Mouse (Mus musculus) frontal cortex, postnatal 10 days (tissue): Measurements from ENCODE around the gene Srsf10.

Experiments
- DNase-seq, 2 experiments: peaks; one replicate each; pipeline ENCODE4 v3.0.0; 2022; ENCODE audit warnings: low spot score in 2 of 2, mixed read lengths in 1 of 2

Gene Srsf10

GRCm38 (mm10) chr4:135855080-135855479 lies 467 bp upstream of the Srsf10 start:
- no peak for DNase-seq

GRCm38 (mm10) chr4:135856223-135857091 lies 910 bp downstream of the Srsf10 start:
- peak; percentile 60 to 65 for DNase-seq

- no peak for DNase-seq
Measured at GRCm38 (mm10) chr4:135857597-135858186, 2.1 kb downstream of the Srsf10 start.

- DNase-seq, result no peak
Measured at GRCm38 (mm10) chr4:135868996-135869395, 13.4 kb downstream of the Srsf10 start.

GRCm38 (mm10) chr4:135870227-135871023 lies 14.9 kb downstream of the Srsf10 start:
- DNase-seq, result no peak

- DNase-seq, result no peak
Measured at GRCm38 (mm10) chr4:135872015-135872414, 16.5 kb downstream of the Srsf10 start.

- DNase-seq, result no peak
Measured at GRCm38 (mm10) chr4:135872589-135873391, 17.2 kb downstream of the Srsf10 start.

- peak; percentile 85 to 88 for DNase-seq
Measured at GRCm38 (mm10) chr4:135873526-135874202, 18.1 kb downstream of the Srsf10 start, which contains the start of gene Pnrc2. Gene Pnrc2 (minus strand): TSS chr4:135873850.

GRCm38 (mm10) chr4:135874564-135875535 lies 19.3 kb downstream of the Srsf10 start:
- no peak for DNase-seq

GRCm38 (mm10) chr4:135875546-135875945 lies 20.0 kb downstream of the Srsf10 start:
- DNase-seq, result no peak

GRCm38 (mm10) chr4:135875991-135876582 lies 20.5 kb downstream of the Srsf10 start:
- peak; percentile 41 to 55 for DNase-seq

- peak; percentile 64 to 78 for DNase-seq
Measured at GRCm38 (mm10) chr4:135876583-135877020, 21.1 kb downstream of the Srsf10 start.

- no peak for DNase-seq
Measured at GRCm38 (mm10) chr4:135877742-135878141, 22.2 kb downstream of the Srsf10 start.

GRCm38 (mm10) chr4:135879021-135879420 lies 23.5 kb downstream of the Srsf10 start:
- DNase-seq, result no peak

- DNase-seq, result no peak
Measured at GRCm38 (mm10) chr4:135880018-135880417, 24.5 kb downstream of the Srsf10 start.

GRCm38 (mm10) chr4:135880576-135880975 lies 25.0 kb downstream of the Srsf10 start:
- no peak for DNase-seq

GRCm38 (mm10) chr4:135882023-135882422 lies 26.5 kb downstream of the Srsf10 start:
- no peak for DNase-seq

- no peak for DNase-seq
Measured at GRCm38 (mm10) chr4:135883401-135883851, 27.9 kb downstream of the Srsf10 start.
